Mouse (Mus musculus): ENCODE measurements around the gene Cdsn. TPM values are rescaled to one million over a fixed set of nuclear protein-coding genes. Genes with fewer than 3 reads are reported as not detected.

Cdsn gene
- polyA plus RNA-seq, 1 experiment from 2014 or later, result not detected

DNA sequence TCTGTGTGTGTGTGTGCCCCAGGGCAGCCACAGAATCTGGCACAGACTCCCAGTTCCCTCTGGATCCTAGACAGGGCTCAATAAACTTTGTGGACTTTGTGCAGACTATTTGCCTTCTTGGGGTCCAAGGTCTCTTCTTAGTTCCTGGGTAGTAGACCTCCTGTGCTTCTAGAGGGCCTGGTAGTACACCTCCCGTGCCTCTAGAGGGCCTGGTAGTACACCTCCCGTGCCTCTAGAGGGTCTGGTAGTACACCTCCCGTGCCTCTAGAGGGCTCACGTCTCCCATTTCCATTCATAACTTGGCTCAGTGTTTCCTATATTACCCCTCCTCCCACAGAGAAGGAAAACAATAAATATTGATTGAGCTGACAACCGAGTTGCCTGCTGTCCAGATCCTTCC is 4.9 kb downstream of the Cdsn start:
- WGBS, result 22% methylated on average over 5 of the region's 5 CpGs
- Histone ChIP-seq H3K27ac (ENCODE audit: low read length) (no peak overlapping the region), H3K9me3 (ENCODE audit: control insufficient read depth, low read length) (no peaks in the 10 kb centered on the region), H3K4me1 (replicated peaks; ENCODE audit: control insufficient read depth, insufficient read depth, low read length) (no peaks in the 10 kb centered on the region), H3K27me3 (replicated peaks; ENCODE audit: control insufficient read depth, insufficient read depth, low read length) (no peaks in the 10 kb centered on the region), H3K36me3 (ENCODE audit: control insufficient read depth, insufficient read depth) (no peaks in the 10 kb centered on the region), H3K4me3 (replicated peaks; ENCODE audit: low read length) (no peak overlapping the region), H3K9ac (replicated peaks; ENCODE audit: low read depth, low read length) (no peak overlapping the region), H3K4me2 (ENCODE audit: low read length) (no peak overlapping the region)
- ATAC-seq, result no peak

DNA sequence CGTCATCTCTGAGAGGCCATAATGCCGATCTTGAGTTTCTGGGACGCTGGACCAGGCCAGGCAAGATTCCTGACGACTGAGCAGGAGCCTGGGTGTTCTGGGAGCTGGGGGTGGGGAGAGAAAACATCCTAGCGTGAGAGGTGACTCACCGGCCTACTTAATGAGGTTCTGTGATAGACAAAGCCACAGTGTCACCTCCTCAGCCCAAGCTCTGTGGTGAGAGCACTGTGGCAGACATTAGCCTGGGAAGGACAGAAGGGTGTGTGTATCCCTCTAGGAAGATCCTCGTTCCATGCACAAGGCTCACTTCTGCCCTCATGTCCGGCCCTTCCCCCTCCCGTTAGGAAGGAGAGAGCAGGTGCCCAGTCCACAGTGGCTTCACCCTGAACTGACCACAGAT is 5.4 kb downstream of the Cdsn start:
- H3K4me1 ChIP-seq (replicated peaks; ENCODE audit: control insufficient read depth, insufficient read depth, low read length), result no peaks in the 10 kb centered on the region
- no peak overlapping the region for H3K27ac ChIP-seq (ENCODE audit: low read length)
- H3K9ac ChIP-seq (replicated peaks; ENCODE audit: low read depth, low read length), result no peak overlapping the region
- H3K4me3 ChIP-seq (replicated peaks; ENCODE audit: low read length), result no peak overlapping the region
- 82% methylated on average over 9 of the region's 9 CpGs for WGBS
- no peak overlapping the region for H3K4me2 ChIP-seq (ENCODE audit: low read length)
- H3K9me3 ChIP-seq (ENCODE audit: control insufficient read depth, low read length), result no peaks in the 10 kb centered on the region
- H3K27me3 ChIP-seq (replicated peaks; ENCODE audit: control insufficient read depth, insufficient read depth, low read length), result no peaks in the 10 kb centered on the region
- no peaks in the 10 kb centered on the region for H3K36me3 ChIP-seq (ENCODE audit: control insufficient read depth, insufficient read depth)
- no peak for ATAC-seq

DNA sequence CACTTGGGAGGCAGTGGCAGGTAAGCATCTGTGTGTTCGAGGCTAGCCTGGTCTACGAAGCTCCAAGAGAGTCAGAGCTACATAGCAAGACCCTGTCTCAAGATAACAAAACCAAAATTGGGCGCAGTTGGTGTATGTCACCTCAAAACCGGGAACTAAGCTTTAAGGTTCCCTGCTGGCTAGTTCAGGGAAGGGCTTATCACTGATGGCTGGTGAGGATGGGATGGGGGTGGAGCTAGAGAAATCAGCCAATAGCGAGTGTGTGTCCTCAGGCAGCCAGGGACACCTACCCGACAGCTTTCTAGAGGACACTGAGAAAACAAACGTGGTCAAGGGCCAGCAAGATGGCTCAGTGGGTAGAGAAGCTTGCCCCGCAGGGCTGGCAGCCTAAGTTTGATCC is 6.3 kb downstream of the Cdsn start:
- no peaks in the 10 kb centered on the region for H3K9me3 ChIP-seq (ENCODE audit: control insufficient read depth, low read length)
- H3K27me3 ChIP-seq (replicated peaks; ENCODE audit: control insufficient read depth, insufficient read depth, low read length), result no peaks in the 10 kb centered on the region
- H3K4me1 ChIP-seq (replicated peaks; ENCODE audit: control insufficient read depth, insufficient read depth, low read length), result no peaks in the 10 kb centered on the region
- H3K4me3 ChIP-seq (replicated peaks; ENCODE audit: low read length), result no peak overlapping the region
- no peak overlapping the region for H3K9ac ChIP-seq (replicated peaks; ENCODE audit: low read depth, low read length)
- no peak overlapping the region for H3K4me2 ChIP-seq (ENCODE audit: low read length)
- ATAC-seq, result no peak
- WGBS, result 57% methylated on average over 8 of the region's 8 CpGs
- H3K36me3 ChIP-seq (ENCODE audit: control insufficient read depth, insufficient read depth), result no peaks in the 10 kb centered on the region
- no peak overlapping the region for H3K27ac ChIP-seq (ENCODE audit: low read length)

DNA sequence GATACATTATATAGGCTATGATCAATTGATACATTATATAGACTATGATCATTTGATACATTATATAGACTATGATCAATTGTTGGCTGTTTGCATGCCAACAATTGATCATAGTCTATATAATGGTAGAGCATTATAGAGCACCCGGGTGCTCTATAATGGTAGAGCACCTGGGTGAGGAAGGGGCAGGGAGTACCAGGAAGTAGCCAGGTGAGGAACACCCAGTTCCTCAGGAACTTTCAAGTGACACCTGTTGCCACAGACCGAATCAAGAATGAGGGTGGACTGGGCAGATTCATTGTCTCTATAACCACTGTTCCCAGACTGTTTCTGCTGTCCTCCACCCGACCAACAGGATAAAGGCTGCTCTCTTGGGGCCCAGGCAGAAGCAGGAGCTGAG is 15.2 kb downstream of the Cdsn start, which contains the start of gene 2300002M23Rik:
2300002M23Rik (plus strand) TSS at position 301 of the 400 bp plus-strand sequence.
- H3K4me1 ChIP-seq (replicated peaks; ENCODE audit: control insufficient read depth, insufficient read depth, low read length), result peaks cover 10% of the 10 kb centered on the region
- 50% methylated on average over 3 of the region's 3 CpGs for WGBS
- H3K4me2 ChIP-seq (ENCODE audit: low read length), result no peak within 1 kb of the TSS
- ATAC-seq, result no peak
- no peaks in the 10 kb centered on the region for H3K36me3 ChIP-seq (ENCODE audit: control insufficient read depth, insufficient read depth)
- H3K4me3 ChIP-seq (replicated peaks; ENCODE audit: low read length), result no peak within 1 kb of the TSS
- no peak within 1 kb of the TSS for H3K9ac ChIP-seq (replicated peaks; ENCODE audit: low read depth, low read length)
- H3K27ac ChIP-seq (ENCODE audit: low read length), result no peak within 1 kb of the TSS
- no peaks in the 10 kb centered on the region for H3K9me3 ChIP-seq (ENCODE audit: control insufficient read depth, low read length)
- H3K27me3 ChIP-seq (replicated peaks; ENCODE audit: control insufficient read depth, insufficient read depth, low read length), result 0 out of 2 replicates have a peak, but pooled peaks cover 5% of the 10 kb centered on the region

DNA sequence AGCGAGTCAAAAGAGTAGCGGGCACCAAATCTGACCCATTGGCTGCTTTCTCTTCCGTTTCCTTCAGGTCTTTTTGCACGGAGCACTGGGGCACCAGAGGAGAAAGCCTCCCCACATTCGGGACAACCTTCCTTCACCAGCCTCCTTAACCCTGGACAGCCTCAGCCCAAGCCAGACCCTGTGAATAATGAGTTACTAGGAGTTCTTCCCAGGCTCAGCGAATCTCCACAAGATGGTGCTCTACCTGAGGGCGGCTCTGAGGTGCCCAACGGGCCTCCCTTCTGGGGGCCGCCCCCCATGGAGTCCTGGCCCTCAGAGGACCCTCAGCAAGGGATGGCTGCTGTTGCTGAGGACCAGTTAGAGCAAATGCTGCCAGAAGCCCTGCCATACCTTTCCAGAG is 15.8 kb downstream of the Cdsn start:
- Histone ChIP-seq H3K27ac (ENCODE audit: low read length) (no peak overlapping the region), H3K4me1 (replicated peaks; ENCODE audit: control insufficient read depth, insufficient read depth, low read length) (peaks cover 10% of the 10 kb centered on the region), H3K9ac (replicated peaks; ENCODE audit: low read depth, low read length) (no peak overlapping the region), H3K36me3 (ENCODE audit: control insufficient read depth, insufficient read depth) (no peaks in the 10 kb centered on the region), H3K4me3 (replicated peaks; ENCODE audit: low read length) (no peak overlapping the region), H3K4me2 (ENCODE audit: low read length) (no peak overlapping the region), H3K27me3 (replicated peaks; ENCODE audit: control insufficient read depth, insufficient read depth, low read length) (0 out of 2 replicates have a peak, but pooled peaks cover 5% of the 10 kb centered on the region), H3K9me3 (ENCODE audit: control insufficient read depth, low read length) (no peaks in the 10 kb centered on the region)
- WGBS, result 23% methylated on average over 9 of the region's 9 CpGs
- ATAC-seq, result no peak

DNA sequence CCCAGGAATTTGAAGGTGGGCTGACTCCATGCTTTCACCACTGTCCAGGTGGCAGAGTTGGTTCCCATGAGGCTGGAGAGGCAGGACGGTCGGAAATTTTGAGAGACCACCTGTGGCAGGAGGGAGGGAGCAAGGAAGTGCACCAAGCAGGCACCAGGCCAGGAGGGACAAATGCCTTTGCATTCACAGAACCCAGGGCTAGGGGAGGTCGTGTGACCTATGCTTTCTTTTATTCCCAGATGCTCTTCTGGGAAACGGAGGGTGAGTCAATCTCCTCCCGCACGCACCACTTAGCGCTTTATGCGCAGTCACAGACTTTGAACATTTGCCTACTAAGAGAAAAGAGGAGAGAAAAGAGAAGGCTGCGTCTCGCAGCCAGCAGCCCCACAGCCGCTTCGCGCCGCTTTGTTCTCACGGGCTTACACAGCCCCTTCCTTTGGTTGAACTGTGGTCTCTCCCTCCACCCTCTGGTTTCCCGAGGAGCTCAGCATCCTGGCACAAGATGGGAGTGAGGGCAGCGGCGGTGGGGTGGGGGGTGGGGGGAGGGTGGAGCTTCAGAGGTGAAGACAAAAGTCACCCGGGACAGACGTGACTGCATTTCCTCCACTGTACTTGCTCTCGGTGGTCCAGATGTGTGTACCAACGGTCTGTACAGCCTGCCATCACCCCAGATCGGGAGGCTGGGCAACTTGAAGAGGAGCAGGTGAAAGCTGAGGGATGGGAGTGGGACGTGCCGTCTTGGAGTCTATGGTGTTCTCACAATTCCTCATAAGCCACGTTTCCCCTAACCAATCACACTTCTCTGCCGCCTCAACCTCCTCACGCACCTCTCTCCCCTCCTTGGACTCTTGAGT is 17.4 kb downstream of the Cdsn start:
- no peaks in the 10 kb centered on the region for H3K9me3 ChIP-seq (ENCODE audit: control insufficient read depth, low read length)
- peak overlapping the region; percentile 49 for H3K9ac ChIP-seq (replicated peaks; ENCODE audit: low read depth, low read length)
- H3K27me3 ChIP-seq (replicated peaks; ENCODE audit: control insufficient read depth, insufficient read depth, low read length), result 0 out of 2 replicates have a peak, but pooled peaks cover 5% of the 10 kb centered on the region
- peaks cover 10% of the 10 kb centered on the region for H3K4me1 ChIP-seq (replicated peaks; ENCODE audit: control insufficient read depth, insufficient read depth, low read length)
- peak; percentile 59 for ATAC-seq
- H3K4me3 ChIP-seq (replicated peaks; ENCODE audit: low read length), result peak overlapping the region; percentile 34
- no peak overlapping the region for H3K27ac ChIP-seq (ENCODE audit: low read length)
- peak overlapping the region; percentile 62 for H3K4me2 ChIP-seq (ENCODE audit: low read length)
- 3% methylated on average over 28 of the region's 28 CpGs for WGBS
- H3K36me3 ChIP-seq (ENCODE audit: control insufficient read depth, insufficient read depth), result no peaks in the 10 kb centered on the region

DNA sequence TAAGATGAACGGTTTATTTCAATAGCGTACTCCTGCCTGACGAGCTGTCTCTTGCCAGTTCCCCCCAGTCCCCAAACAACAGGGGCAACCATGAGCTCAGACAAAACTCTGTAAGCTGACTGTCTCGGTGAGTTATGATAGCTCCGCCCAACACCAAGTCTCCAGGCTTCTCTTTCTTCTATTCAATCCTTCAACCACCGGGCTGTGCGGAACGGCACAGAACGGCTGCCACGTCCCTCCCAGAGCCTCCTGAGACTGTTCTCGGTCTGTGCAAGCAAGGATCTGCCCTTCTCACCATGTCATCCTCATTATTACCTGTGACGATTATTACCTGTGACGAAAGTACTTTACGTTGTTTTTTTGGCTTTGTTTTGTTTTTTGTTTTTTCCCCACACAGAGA is 18.9 kb downstream of the Cdsn start:
- Histone ChIP-seq H3K36me3 (ENCODE audit: control insufficient read depth, insufficient read depth) (no peaks in the 10 kb centered on the region), H3K4me1 (replicated peaks; ENCODE audit: control insufficient read depth, insufficient read depth, low read length) (peaks cover 10% of the 10 kb centered on the region), H3K4me2 (ENCODE audit: low read length) (no peak overlapping the region), H3K9ac (replicated peaks; ENCODE audit: low read depth, low read length) (no peak overlapping the region), H3K9me3 (ENCODE audit: control insufficient read depth, low read length) (no peaks in the 10 kb centered on the region), H3K27me3 (replicated peaks; ENCODE audit: control insufficient read depth, insufficient read depth, low read length) (0 out of 2 replicates have a peak, but pooled peaks cover 5% of the 10 kb centered on the region), H3K27ac (ENCODE audit: low read length) (no peak overlapping the region), H3K4me3 (replicated peaks; ENCODE audit: low read length) (no peak overlapping the region)
- WGBS, result 67% methylated on average over 14 of the region's 14 CpGs
- ATAC-seq, result no peak

DNA sequence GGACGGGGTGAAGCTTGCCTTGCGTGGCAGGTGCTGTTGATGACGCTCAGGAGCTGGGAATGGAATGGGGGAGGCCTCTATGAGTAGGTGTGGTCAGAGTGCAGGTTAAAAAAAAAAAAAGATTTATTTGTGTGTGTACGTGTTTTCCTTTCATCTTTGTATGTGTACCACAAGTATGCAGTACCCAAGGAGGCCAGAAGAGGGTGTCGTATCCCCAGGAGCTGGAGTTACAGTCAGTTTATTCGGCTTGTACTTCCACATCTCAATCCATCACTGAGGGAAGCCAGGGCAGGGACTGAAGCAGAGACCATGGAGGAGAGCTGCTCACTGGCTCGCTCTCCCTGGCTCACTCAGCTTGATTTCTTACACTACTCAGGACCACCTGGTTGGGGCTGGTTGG is 19.5 kb downstream of the Cdsn start:
- Histone ChIP-seq H3K4me1 (replicated peaks; ENCODE audit: control insufficient read depth, insufficient read depth, low read length) (peaks cover 10% of the 10 kb centered on the region), H3K36me3 (ENCODE audit: control insufficient read depth, insufficient read depth) (no peaks in the 10 kb centered on the region), H3K4me2 (ENCODE audit: low read length) (no peak overlapping the region), H3K9me3 (ENCODE audit: control insufficient read depth, low read length) (no peaks in the 10 kb centered on the region), H3K9ac (replicated peaks; ENCODE audit: low read depth, low read length) (no peak overlapping the region), H3K4me3 (replicated peaks; ENCODE audit: low read length) (no peak overlapping the region), H3K27ac (ENCODE audit: low read length) (no peak overlapping the region), H3K27me3 (replicated peaks; ENCODE audit: control insufficient read depth, insufficient read depth, low read length) (0 out of 2 replicates have a peak, but pooled peaks cover 5% of the 10 kb centered on the region)
- WGBS, result 97% methylated on average over 7 of the region's 7 CpGs
- ATAC-seq, result no peak

DNA sequence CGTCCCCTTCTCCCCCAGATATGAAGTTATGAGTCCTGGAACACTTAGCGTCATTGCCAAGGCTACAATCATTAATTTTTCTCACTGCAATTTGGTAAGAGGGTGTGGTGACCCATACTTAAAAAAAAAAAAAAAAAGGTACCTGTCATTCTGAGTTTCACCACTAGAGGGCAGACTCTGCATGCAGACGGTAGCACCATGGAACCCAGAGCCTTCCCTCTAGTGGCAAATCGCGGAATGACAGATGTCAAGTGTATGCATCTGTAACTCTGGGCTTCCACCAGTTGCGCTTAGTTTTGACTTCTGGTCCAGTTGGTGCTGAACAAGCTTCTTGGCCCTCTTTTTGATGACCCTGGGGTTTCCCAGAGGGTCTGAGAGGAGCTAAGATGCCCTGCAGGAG is 26.3 kb downstream of the Cdsn start:
- Histone ChIP-seq H3K9me3 (ENCODE audit: control insufficient read depth, low read length) (no peaks in the 10 kb centered on the region), H3K4me1 (replicated peaks; ENCODE audit: control insufficient read depth, insufficient read depth, low read length) (no peaks in the 10 kb centered on the region), H3K27me3 (replicated peaks; ENCODE audit: control insufficient read depth, insufficient read depth, low read length) (no peaks in the 10 kb centered on the region), H3K36me3 (ENCODE audit: control insufficient read depth, insufficient read depth) (no peaks in the 10 kb centered on the region), H3K4me2 (ENCODE audit: low read length) (no peak overlapping the region), H3K27ac (ENCODE audit: low read length) (no peak overlapping the region), H3K4me3 (replicated peaks; ENCODE audit: low read length) (no peak overlapping the region), H3K9ac (replicated peaks; ENCODE audit: low read depth, low read length) (no peak overlapping the region)
- no peak for ATAC-seq
- WGBS, result 19% methylated on average over 6 of the region's 6 CpGs

Data from forebrain, embryonic 16.5 days (tissue).